Mouse (Mus musculus): Measurements from ENCODE around the gene Abraxas1. TPM values are rescaled to one million over a fixed set of nuclear protein-coding genes. Genes with fewer than 3 reads are reported as not detected.

The Abraxas1 gene
- polyA plus RNA-seq (2014; fragmentation: Nextera tagmentation; extraction: Ambion mirVana), result 22.2 and 33.8 TPM in 2 replicates

GRCm38 (mm10) chr5:100820483-100821184, at the start of gene Abraxas1:
Gene Abraxas1 (minus strand): TSS chr5:100820965.
- Histone ChIP-seq H3K4me2 (peak within 1 kb of the TSS; percentile 93), H3K4me1 (ENCODE audit: control insufficient read depth, insufficient read depth, low read length) (0 out of 2 replicates have a peak, but pooled peaks cover 3% of the 10 kb centered on the region), H3K4me3 (ENCODE audit: low read depth, low read length) (peak within 1 kb of the TSS; percentile 83), H3K9ac (ENCODE audit: low read depth, low read length) (peak within 1 kb of the TSS; percentile 99), H3K36me3 (ENCODE audit: control insufficient read depth, insufficient read depth, low read length) (peaks cover 2% of the 10 kb centered on the region; the same call in 1 of the 2 replicates), H3K9me3 (replicated peaks; ENCODE audit: control insufficient read depth, low read length) (no peaks in the 10 kb centered on the region), H3K27me3 (ENCODE audit: control insufficient read depth, insufficient read depth, low read length) (no peaks in the 10 kb centered on the region), H3K27ac (ENCODE audit: low read depth, low read length) (peak within 1 kb of the TSS; percentile 87)
- peak; percentile 96 for ATAC-seq (replicated peaks; ENCODE audit: insufficient number of reproducible peaks, low FRiP score, low TSS enrichment)
- WGBS (ENCODE audit: insufficient replicate concordance), result under 1% methylated on average over 63 of the region's 63 CpGs

DNA sequence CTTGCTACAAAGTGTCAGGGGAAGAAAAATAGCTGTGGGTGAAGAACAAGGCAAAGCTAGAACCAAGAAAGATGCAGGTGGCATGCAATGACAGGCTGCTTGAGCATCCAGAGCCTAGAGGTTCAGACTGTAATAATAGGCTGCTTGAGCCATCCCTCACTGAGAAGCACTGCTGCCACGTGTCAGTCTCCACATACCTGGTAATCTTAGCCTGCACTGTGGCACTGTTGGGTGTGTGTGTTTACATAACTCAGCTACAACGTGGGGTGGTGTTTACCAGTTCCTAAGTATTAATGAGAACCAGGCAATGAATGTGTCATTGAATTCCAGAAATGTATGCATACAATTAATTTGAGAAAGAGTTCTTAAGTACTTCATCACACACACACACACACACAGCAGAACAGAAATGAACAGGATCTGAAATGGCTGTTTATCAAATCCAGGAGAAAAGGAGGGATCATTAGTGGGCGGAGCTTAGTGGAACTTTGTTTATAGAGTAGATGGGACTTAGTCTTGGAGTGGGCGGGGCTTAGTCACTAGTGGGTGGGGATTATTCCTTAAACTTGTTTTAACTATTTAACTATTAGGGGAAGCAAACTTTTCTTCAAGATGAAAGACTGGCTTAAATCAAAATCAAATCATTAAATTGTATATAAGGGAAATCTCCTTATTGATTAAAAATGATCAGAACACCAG, 48.6 kb upstream of the Abraxas1 start:
- no peak overlapping the region for H3K27ac ChIP-seq (ENCODE audit: low read depth, low read length)
- H3K27me3 ChIP-seq (ENCODE audit: control insufficient read depth, insufficient read depth, low read length), result no peaks in the 10 kb centered on the region
- H3K9me3 ChIP-seq (replicated peaks; ENCODE audit: control insufficient read depth, low read length), result no peaks in the 10 kb centered on the region
- no peaks in the 10 kb centered on the region for H3K4me1 ChIP-seq (ENCODE audit: control insufficient read depth, insufficient read depth, low read length)
- 56% methylated on average over 4 of the region's 4 CpGs for WGBS (ENCODE audit: insufficient replicate concordance)
- H3K36me3 ChIP-seq (ENCODE audit: control insufficient read depth, insufficient read depth, low read length), result no peaks in the 10 kb centered on the region
- ATAC-seq (replicated peaks; ENCODE audit: insufficient number of reproducible peaks, low FRiP score, low TSS enrichment), result no peak
- no peak overlapping the region for H3K9ac ChIP-seq (ENCODE audit: low read depth, low read length)
- no peak overlapping the region for H3K4me3 ChIP-seq (ENCODE audit: low read depth, low read length)
- no peak overlapping the region for H3K4me2 ChIP-seq

DNA sequence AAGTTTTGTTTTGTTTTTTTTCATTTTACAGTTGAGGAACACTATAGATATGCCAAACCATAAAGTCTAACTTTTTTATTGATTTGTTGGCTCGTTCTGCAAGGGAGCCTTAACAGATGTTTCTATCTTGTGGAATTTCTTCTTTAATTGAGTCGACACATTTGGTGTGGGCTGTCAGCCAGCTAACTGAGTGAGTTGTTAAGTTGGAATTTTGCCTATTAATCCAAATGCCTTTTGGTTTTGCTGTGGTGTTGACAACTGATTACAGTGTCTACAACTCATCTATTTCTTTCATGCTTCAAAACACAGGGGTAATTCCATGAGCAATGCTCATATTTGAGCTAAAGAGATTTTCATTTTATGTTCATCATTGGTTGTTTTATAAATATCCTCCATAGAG, 45.4 kb upstream of the Abraxas1 start:
- Histone ChIP-seq H3K9ac (ENCODE audit: low read depth, low read length) (no peak overlapping the region), H3K4me1 (ENCODE audit: control insufficient read depth, insufficient read depth, low read length) (peaks cover 4% of the 10 kb centered on the region; the same call in 1 of the 2 replicates), H3K4me3 (ENCODE audit: low read depth, low read length) (no peak overlapping the region), H3K36me3 (ENCODE audit: control insufficient read depth, insufficient read depth, low read length) (no peaks in the 10 kb centered on the region), H3K9me3 (replicated peaks; ENCODE audit: control insufficient read depth, low read length) (no peaks in the 10 kb centered on the region), H3K4me2 (no peak overlapping the region), H3K27me3 (ENCODE audit: control insufficient read depth, insufficient read depth, low read length) (no peaks in the 10 kb centered on the region), H3K27ac (ENCODE audit: low read depth, low read length) (no peak overlapping the region)
- no peak for ATAC-seq (replicated peaks; ENCODE audit: insufficient number of reproducible peaks, low FRiP score, low TSS enrichment)
- WGBS (ENCODE audit: insufficient replicate concordance), result 70% methylated on average over 2 of the region's 2 CpGs

- no peak overlapping the region for H3K4me2 ChIP-seq
- no peak overlapping the region for H3K27ac ChIP-seq (ENCODE audit: low read depth, low read length)
- H3K36me3 ChIP-seq (ENCODE audit: control insufficient read depth, insufficient read depth, low read length), result no peaks in the 10 kb centered on the region
- H3K9me3 ChIP-seq (replicated peaks; ENCODE audit: control insufficient read depth, low read length), result no peaks in the 10 kb centered on the region
- peaks cover 16% of the 10 kb centered on the region for H3K4me1 ChIP-seq (ENCODE audit: control insufficient read depth, insufficient read depth, low read length)
- WGBS (ENCODE audit: insufficient replicate concordance), result 74% methylated on average over 6 of the region's 6 CpGs
- H3K9ac ChIP-seq (ENCODE audit: low read depth, low read length), result no peak overlapping the region
- H3K4me3 ChIP-seq (ENCODE audit: low read depth, low read length), result no peak overlapping the region
- ATAC-seq (replicated peaks; ENCODE audit: insufficient number of reproducible peaks, low FRiP score, low TSS enrichment), result no peak
- H3K27me3 ChIP-seq (ENCODE audit: control insufficient read depth, insufficient read depth, low read length), result no peaks in the 10 kb centered on the region
These were observed 43.7 kb upstream of the Abraxas1 start for GRCm38 (mm10) chr5:100864438-100864837.

GRCm38 (mm10) chr5:100863091-100863490, 42.3 kb upstream of the Abraxas1 start:
- H3K4me3 ChIP-seq (ENCODE audit: low read depth, low read length), result no peak overlapping the region
- H3K36me3 ChIP-seq (ENCODE audit: control insufficient read depth, insufficient read depth, low read length), result no peaks in the 10 kb centered on the region
- no peaks in the 10 kb centered on the region for H3K27me3 ChIP-seq (ENCODE audit: control insufficient read depth, insufficient read depth, low read length)
- no peak overlapping the region for H3K27ac ChIP-seq (ENCODE audit: low read depth, low read length)
- no peak overlapping the region for H3K4me2 ChIP-seq
- 76% methylated on average over 2 of the region's 2 CpGs for WGBS (ENCODE audit: insufficient replicate concordance)
- ATAC-seq (replicated peaks; ENCODE audit: insufficient number of reproducible peaks, low FRiP score, low TSS enrichment), result no peak
- no peak overlapping the region for H3K9ac ChIP-seq (ENCODE audit: low read depth, low read length)
- peaks cover 16% of the 10 kb centered on the region for H3K4me1 ChIP-seq (ENCODE audit: control insufficient read depth, insufficient read depth, low read length)
- H3K9me3 ChIP-seq (replicated peaks; ENCODE audit: control insufficient read depth, low read length), result no peaks in the 10 kb centered on the region

DNA sequence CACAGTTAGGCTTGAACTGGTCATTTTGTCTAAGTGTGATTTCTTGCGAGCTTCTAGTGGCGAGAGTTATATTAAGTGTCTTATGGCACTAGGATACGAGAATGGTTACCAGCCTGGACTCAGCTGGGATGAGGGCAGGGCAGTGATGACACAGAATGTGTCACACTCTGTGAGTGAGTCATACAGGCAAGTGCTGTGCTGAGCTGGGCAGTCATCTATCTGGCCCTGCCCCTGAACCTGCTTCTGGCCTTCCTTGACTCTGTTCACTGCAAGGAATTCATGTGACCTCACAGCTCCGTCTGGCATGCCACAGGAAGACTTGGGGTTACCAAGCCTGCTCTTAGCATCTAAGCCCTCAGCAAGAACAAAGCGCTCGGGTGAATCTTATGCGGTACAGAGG, 41.0 kb upstream of the Abraxas1 start:
- Histone ChIP-seq H3K4me1 (ENCODE audit: control insufficient read depth, insufficient read depth, low read length) (peaks cover 16% of the 10 kb centered on the region), H3K27me3 (ENCODE audit: control insufficient read depth, insufficient read depth, low read length) (no peaks in the 10 kb centered on the region), H3K4me2 (no peak overlapping the region), H3K36me3 (ENCODE audit: control insufficient read depth, insufficient read depth, low read length) (no peaks in the 10 kb centered on the region), H3K9me3 (replicated peaks; ENCODE audit: control insufficient read depth, low read length) (no peaks in the 10 kb centered on the region), H3K27ac (ENCODE audit: low read depth, low read length) (0 out of 2 replicates have a peak overlapping the region, but pooled peaks have one; percentile 41), H3K4me3 (ENCODE audit: low read depth, low read length) (no peak overlapping the region), H3K9ac (ENCODE audit: low read depth, low read length) (no peak overlapping the region)
- 66% methylated on average over 7 of the region's 7 CpGs for WGBS (ENCODE audit: insufficient replicate concordance)
- ATAC-seq (replicated peaks; ENCODE audit: insufficient number of reproducible peaks, low FRiP score, low TSS enrichment), result no peak

- H3K4me1 ChIP-seq (ENCODE audit: control insufficient read depth, insufficient read depth, low read length), result peaks cover 16% of the 10 kb centered on the region
- H3K4me3 ChIP-seq (ENCODE audit: low read depth, low read length), result no peak overlapping the region
- no peak overlapping the region for H3K9ac ChIP-seq (ENCODE audit: low read depth, low read length)
- no peaks in the 10 kb centered on the region for H3K27me3 ChIP-seq (ENCODE audit: control insufficient read depth, insufficient read depth, low read length)
- no peaks in the 10 kb centered on the region for H3K9me3 ChIP-seq (replicated peaks; ENCODE audit: control insufficient read depth, low read length)
- 21% methylated on average over 4 of the region's 4 CpGs for whole genome bisulfite sequencing (ENCODE audit: insufficient replicate concordance)
- H3K4me2 ChIP-seq, result peak overlapping the region; percentile 20
- H3K27ac ChIP-seq (ENCODE audit: low read depth, low read length), result peak overlapping the region; percentile 46
- ATAC-seq (replicated peaks; ENCODE audit: insufficient number of reproducible peaks, low FRiP score, low TSS enrichment), result no peak
- no peaks in the 10 kb centered on the region for H3K36me3 ChIP-seq (ENCODE audit: control insufficient read depth, insufficient read depth, low read length)
These were observed 40.4 kb upstream of the Abraxas1 start for GRCm38 (mm10) chr5:100861140-100861539.

- Histone ChIP-seq H3K4me1 (ENCODE audit: control insufficient read depth, insufficient read depth, low read length) (peaks cover 16% of the 10 kb centered on the region), H3K9ac (ENCODE audit: low read depth, low read length) (peak overlapping the region; percentile 55; the same call in 1 of the 2 replicates), H3K36me3 (ENCODE audit: control insufficient read depth, insufficient read depth, low read length) (no peaks in the 10 kb centered on the region), H3K4me2 (peak overlapping the region; percentile 20), H3K27me3 (ENCODE audit: control insufficient read depth, insufficient read depth, low read length) (no peaks in the 10 kb centered on the region), H3K4me3 (ENCODE audit: low read depth, low read length) (no peak overlapping the region), H3K9me3 (replicated peaks; ENCODE audit: control insufficient read depth, low read length) (no peaks in the 10 kb centered on the region), H3K27ac (ENCODE audit: low read depth, low read length) (peak overlapping the region; percentile 46; the same call in 1 of the 2 replicates)
- peak; percentile 69; the same call in 1 of the 2 replicates for ATAC-seq (replicated peaks; ENCODE audit: insufficient number of reproducible peaks, low FRiP score, low TSS enrichment)
- WGBS (ENCODE audit: insufficient replicate concordance), result 49% methylated on average over 12 of the region's 12 CpGs
These were observed 39.8 kb upstream of the Abraxas1 start for GRCm38 (mm10) chr5:100860417-100861053.
